Mouse (Mus musculus) erythroblast, embryonic 14.5 days (primary cell): Measurements from ENCODE around the gene Higd2a. TPM values are rescaled to one million over a fixed set of nuclear protein-coding genes. Genes with fewer than 3 reads are reported as not detected.
A peak's percentile ranks its signal among the peaks of the same experiment; 100 is the strongest.

Experiments
- H3K27me3 ChIP-seq: 2 replicates; pipeline ENCODE4 v1.6.1; 2012; ENCODE audit warnings: inconsistent platforms; ENCODE audit not compliant: control insufficient read depth
- H3K36me3 ChIP-seq: 2 replicates; pipeline ENCODE4 v1.6.1; 2012; ENCODE audit warnings: mild to moderate bottlenecking, inconsistent platforms; ENCODE audit not compliant: control insufficient read depth
- H3K4me1 ChIP-seq: 2 replicates; pipeline ENCODE4 v1.6.1; 2012; ENCODE audit warnings: inconsistent platforms; ENCODE audit not compliant: control insufficient read depth
- H3K4me3 ChIP-seq: replicated peaks from 2 replicates; pipeline ENCODE3; 2012; ENCODE audit warnings: moderate library complexity, mild to moderate bottlenecking, inconsistent platforms
- H3K9me3 ChIP-seq: 2 replicates; pipeline ENCODE4 v1.6.1; 2012; ENCODE audit warnings: low read length, inconsistent platforms, mixed read lengths; ENCODE audit not compliant: control insufficient read depth
- GATA1 ChIP-seq: IDR thresholded peaks from 2 replicates; pipeline ENCODE4 v1.6.1; 2012; ENCODE audit warnings: low read length, inconsistent platforms, mixed read lengths
- TAL1 ChIP-seq: IDR thresholded peaks from 3 replicates; pipeline ENCODE4 v1.6.1; 2012; ENCODE audit warnings: low read length, inconsistent platforms, mixed read lengths
- polyA plus RNA-seq: library from polyadenylated mRNA; stranded (reverse); fragments of >175 nt; gene quantifications from 2 replicates; pipeline ENCODE4 v1.2.3, GENCODE M21; 2012

The Higd2a gene
- polyA plus RNA-seq, 1 experiment, result 3.8 TPM

DNA sequence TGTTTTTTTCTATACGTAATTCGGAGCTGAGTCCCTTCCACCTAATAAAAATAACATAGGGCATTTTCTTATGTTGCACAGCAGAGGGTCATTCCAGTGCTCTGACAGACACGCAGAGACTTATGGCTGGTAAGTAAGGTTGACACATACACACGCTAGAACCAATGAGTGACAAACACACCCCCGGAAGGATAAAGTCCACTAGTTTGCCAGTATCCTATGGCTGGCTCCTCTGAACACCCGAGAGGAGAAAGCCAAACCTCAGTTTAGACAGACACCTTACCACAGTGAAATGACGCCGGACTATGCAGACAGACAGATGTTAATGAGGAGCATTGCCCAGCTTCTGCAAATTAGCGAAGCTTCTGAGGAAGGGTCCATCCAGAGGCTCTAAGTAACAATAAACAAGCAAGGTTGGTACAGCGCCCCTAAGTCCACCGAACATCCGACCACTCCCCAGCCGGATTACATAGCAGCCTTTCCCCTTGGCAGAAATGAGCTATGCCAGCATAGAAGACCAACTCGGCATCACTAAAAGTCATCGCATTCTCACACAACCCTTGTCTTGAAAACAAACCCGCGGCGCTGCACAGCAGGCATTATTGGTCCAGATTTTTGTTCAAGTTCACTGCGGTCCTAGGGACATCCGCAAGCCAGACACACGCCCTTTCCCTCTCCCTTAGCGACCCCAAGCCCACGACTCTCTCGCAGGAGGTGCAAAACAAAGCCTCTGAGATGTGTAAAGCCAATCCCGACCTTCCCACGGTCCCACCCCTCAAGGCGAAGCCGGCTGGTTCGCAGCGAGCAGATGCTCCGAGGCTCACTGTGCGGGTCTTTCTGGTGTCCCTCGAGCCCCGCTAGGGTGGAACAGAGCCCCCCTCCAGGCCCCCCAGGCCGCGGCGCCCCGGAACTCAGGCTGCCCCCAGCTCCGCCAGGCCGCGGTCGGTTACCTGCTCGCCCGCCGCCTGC, 25.5 kb upstream of the Higd2a start:
- H3K27me3 ChIP-seq, result no peaks in the 10 kb centered on the region
- H3K9me3 ChIP-seq, result no peaks in the 10 kb centered on the region
- peaks cover 38% of the 10 kb centered on the region for H3K36me3 ChIP-seq
- TF ChIP-seq TAL1 (no peak), GATA1 (no peak)
- peaks cover 42% of the 10 kb centered on the region for H3K4me1 ChIP-seq
- peak overlapping the region; percentile 88 for H3K4me3 ChIP-seq

DNA sequence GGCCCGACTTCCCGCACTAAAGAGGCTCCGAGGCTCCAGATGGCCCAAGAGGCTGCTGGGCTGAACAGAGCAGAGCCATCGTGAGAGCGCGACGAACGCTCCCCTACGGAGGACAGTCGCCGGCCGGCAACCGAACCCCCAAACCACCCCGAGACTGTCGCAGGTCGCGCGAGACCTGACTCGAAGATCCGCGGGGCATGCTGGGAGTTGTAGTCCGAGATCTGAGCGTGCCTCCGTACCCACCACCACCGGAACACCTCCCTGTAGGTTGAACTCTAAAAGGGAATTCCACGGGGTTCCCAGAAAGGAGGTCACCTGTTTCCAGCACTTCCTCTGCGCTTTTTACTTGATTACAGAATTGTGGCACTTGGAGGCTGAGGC, 24.8 kb upstream of the Higd2a start, which contains the start of gene 4833439L19Rik:
Gene 4833439L19Rik (minus strand): TSS at position 235 of the 381 bp plus-strand sequence.
- Histone ChIP-seq H3K27me3 (no peaks in the 10 kb centered on the region), H3K4me3 (peak within 1 kb of the TSS; percentile 88), H3K36me3 (peaks cover 31% of the 10 kb centered on the region), H3K4me1 (peaks cover 42% of the 10 kb centered on the region), H3K9me3 (no peaks in the 10 kb centered on the region)
- TF ChIP-seq TAL1, result no peak
- no peak for TF ChIP-seq GATA1

DNA sequence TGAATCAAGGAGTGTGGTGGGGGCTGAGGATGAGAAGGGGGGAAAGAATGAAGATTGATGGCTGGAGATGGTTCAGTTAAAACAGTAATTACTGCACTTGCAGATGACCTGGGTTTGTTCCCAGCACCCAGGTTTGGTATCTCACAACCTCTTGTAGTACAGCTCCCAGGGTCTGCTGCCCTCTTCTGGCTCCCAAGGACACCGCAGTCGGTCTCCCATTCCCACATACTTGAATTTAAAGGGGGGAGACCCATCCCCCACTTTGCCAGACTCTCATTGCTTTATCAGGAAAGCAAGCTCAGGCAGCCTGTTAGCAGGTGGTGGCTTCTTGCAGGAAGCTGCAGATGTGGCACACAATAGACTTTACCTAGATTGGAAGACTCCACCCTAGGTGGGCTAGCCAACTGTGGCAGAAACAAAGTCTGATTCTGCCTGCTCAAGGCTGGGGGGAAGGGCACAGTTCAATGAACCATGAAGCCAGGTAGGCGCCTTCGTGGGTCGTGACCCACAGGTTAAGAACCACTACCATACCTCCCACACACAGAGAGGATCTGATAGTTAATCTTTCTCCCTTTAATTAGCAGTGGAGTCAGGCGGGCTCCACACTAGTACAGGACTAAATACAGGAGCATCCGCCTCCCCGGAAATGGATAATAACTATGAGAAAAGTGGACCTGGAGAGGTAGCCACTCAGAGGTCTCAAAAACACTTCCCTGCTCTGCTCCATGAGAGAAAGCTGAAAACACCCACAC, 24.2 kb upstream of the Higd2a start:
- Histone ChIP-seq H3K4me3 (peak overlapping the region; percentile 88), H3K36me3 (peaks cover 26% of the 10 kb centered on the region), H3K9me3 (no peaks in the 10 kb centered on the region), H3K27me3 (no peaks in the 10 kb centered on the region), H3K4me1 (peaks cover 42% of the 10 kb centered on the region)
- TF ChIP-seq TAL1, result no peak
- TF ChIP-seq GATA1, result no peak

DNA sequence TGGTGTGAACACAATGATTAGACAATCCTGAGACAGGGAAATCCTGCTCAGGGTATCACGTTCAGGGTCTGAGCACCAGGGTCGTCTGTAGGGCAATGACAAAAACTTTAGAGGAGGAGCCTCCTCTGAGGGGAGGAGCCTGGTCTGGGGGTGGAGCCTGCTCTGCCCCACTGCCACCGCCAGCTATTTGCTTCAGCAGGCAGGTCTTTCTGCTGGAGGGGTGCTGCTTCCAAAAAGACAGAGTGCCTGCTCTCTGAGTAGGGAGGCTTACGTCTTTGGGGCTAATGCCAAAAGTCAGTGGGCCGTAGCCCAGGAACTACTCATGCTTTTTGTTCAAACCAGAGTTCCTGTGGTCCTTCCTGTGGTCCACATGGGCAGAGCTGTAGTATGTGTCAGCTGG, 21.6 kb upstream of the Higd2a start:
- H3K9me3 ChIP-seq, result no peaks in the 10 kb centered on the region
- H3K4me3 ChIP-seq, result no peak overlapping the region
- no peak for TF ChIP-seq TAL1
- peaks cover 8% of the 10 kb centered on the region for H3K27me3 ChIP-seq
- peaks cover 36% of the 10 kb centered on the region for H3K4me1 ChIP-seq
- H3K36me3 ChIP-seq, result no peaks in the 10 kb centered on the region; the same call in 1 of the 2 replicates

DNA sequence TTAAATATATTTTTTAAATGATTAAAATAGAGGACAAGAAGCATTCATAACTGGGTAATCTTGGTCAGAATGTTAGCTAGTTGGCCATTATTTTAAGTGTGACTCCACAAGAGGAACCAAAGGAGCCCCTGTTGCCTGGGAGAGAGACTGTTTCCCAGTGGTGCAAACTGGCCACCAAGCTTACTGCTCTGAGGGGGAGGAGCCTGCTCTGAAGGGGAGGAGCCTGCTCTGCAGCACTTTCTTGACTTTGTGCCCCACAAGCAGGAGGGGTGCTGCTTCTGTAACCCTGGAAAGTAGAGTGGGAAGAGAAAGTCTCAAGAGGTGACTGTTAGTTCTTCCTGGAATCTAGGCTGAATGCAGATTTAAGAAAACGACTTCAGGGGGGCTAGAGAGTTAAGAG, 20.7 kb upstream of the Higd2a start:
- Histone ChIP-seq H3K36me3 (no peaks in the 10 kb centered on the region), H3K27me3 (peaks cover 16% of the 10 kb centered on the region), H3K4me1 (peaks cover 32% of the 10 kb centered on the region), H3K9me3 (no peaks in the 10 kb centered on the region), H3K4me3 (no peak overlapping the region)
- TF ChIP-seq TAL1 (no peak), GATA1 (no peak)

DNA sequence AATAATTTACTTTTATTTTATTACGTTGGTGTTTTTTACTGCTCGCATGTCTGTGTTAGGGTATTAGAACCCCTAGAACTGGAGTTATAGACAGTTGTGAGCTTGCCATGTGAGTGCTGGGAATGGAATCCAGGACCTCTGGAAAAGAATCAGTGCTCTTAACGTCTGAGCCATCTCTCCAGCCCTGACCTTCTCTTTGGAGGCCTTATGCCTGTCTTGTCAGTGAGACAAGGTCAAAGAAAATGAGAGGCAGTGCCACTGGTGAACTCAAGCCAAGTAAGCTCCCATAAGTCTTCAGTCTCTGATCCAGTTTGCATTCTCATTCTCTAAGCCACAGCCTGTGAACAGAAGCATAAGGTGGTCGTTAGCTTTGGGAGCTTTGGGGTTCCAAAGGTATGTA, 19.3 kb upstream of the Higd2a start:
- no peak for TF ChIP-seq TAL1
- TF ChIP-seq GATA1, result no peak
- peaks cover 31% of the 10 kb centered on the region for H3K27me3 ChIP-seq
- no peaks in the 10 kb centered on the region for H3K36me3 ChIP-seq

DNA sequence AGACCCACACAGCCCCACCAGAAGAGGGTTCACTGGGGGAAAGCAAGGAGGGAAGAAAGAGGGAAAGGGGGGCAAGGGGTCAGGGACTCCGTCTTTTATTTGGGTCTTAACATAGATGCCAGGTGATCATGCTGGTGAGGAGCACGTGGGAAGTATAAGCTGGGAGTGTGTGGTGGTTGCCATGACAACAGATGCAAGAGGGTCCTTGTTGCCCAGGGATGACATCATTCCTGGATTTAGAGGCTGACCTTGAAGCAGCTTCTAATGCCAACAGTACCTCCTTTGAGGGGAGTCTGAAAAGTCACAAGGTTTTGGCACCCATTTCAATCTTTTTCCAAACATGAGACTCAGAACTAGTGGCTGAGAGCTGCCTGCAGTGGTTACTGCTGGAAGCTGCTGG, 18.4 kb upstream of the Higd2a start:
- H3K27me3 ChIP-seq, result peaks cover 38% of the 10 kb centered on the region
- TF ChIP-seq GATA1 (no peak), TAL1 (no peak)
- no peaks in the 10 kb centered on the region for H3K36me3 ChIP-seq
- H3K4me1 ChIP-seq, result peaks cover 35% of the 10 kb centered on the region
- H3K4me3 ChIP-seq, result no peak overlapping the region
- H3K9me3 ChIP-seq, result no peaks in the 10 kb centered on the region

More for the DNA sequence above, 19.3 kb upstream of the Higd2a start:
- Histone ChIP-seq H3K9me3 (no peaks in the 10 kb centered on the region), H3K4me1 (peaks cover 35% of the 10 kb centered on the region), H3K4me3 (no peak overlapping the region)

DNA sequence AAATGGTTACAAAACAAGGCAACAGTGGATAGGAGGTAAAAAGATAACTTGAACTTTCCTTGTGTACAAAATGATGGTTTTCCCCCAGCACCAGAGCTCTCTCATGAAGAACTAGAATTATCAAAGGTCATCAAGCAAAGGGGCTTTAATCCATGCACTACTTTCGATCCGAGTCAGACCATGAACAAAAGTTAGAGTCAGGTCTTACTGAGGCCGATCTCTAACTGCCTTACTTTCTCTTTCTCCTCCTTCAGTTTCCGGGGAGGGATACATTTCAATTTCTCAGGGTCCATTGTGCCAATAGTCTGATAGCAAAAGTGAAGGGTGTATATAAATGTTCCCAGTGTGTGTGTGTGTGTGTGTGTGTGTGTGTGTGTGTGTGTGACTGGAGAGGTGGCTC, 17.4 kb upstream of the Higd2a start:
- Histone ChIP-seq H3K4me3 (no peak overlapping the region), H3K9me3 (no peaks in the 10 kb centered on the region), H3K4me1 (peaks cover 34% of the 10 kb centered on the region), H3K36me3 (no peaks in the 10 kb centered on the region; the same call in 1 of the 2 replicates), H3K27me3 (peaks cover 38% of the 10 kb centered on the region)
- TF ChIP-seq GATA1 (no peak), TAL1 (no peak)

DNA sequence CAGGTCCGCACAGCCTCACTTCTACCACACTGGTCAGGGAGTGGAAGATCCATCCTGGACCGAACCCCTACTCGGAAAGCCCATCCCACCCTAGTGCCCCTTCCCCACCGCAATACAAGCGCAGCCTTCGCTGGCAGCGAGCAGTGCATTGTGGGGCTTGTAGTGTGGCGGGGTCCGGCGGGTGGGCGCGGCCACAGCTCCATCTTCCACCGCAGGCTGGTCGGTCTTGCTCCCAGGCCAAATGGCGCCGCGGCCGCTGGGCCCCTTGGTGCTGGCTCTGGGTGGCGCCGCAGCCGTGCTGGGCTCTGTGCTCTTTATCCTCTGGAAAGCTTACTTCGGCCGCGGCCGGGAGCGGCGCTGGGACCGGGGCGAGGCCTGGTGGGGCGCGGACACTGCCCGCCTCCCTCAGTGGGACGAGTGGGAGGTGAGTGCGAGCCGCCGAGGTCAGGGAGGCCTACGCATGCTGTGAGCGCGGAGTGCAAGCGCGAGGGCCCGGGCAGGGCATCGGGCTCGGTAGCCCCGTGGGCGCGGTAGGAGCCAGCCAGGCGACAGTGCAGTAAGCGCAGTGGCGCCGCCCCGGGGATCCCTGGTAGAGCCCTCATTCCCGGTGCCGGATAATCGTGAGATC, 15.0 kb upstream of the Higd2a start, which contains the start of gene Arl10:
Gene Arl10 (plus strand): TSS at position 162 of the 628 bp plus-strand sequence.
- TF ChIP-seq TAL1 (no peak), GATA1 (no peak)

More for the DNA sequence above, 15.0 kb upstream of the Higd2a start, which contains the start of gene Arl10:
- no peaks in the 10 kb centered on the region for H3K9me3 ChIP-seq
- H3K4me3 ChIP-seq, result peak within 1 kb of the TSS; percentile 69
- peaks cover 38% of the 10 kb centered on the region for H3K27me3 ChIP-seq
- peaks cover 32% of the 10 kb centered on the region for H3K4me1 ChIP-seq
- H3K36me3 ChIP-seq, result peaks cover 4% of the 10 kb centered on the region
